Mouse (Mus musculus) midbrain, embryonic 15.5 days (tissue): Measurements from ENCODE around the gene Nfic. TPM values are rescaled to one million over a fixed set of nuclear protein-coding genes. Genes with fewer than 3 reads are reported as not detected.

Experiments used
- ATAC-seq: fragments of 200-750 bp; cut with Nextera tagmentation; replicated peaks from 2 replicates; pipeline ENCODE4 v1.8.0; 2017; ENCODE audit warnings: moderate TSS enrichment
- H3K27ac ChIP-seq: fragments of 300-500 bp; sonication (generic); 2 replicates; pipeline ENCODE4 v1.5.1; 2015; ENCODE audit warnings: mild to moderate bottlenecking, inconsistent platforms
- H3K27me3 ChIP-seq: fragments of 300-500 bp; sonication (generic); replicated peaks from 2 replicates; pipeline ENCODE4 v1.6.1; 2015; ENCODE audit warnings: inconsistent platforms
- H3K36me3 ChIP-seq: fragments of 300-500 bp; sonication (generic); replicated peaks from 2 replicates; pipeline ENCODE4 v1.6.1; 2015; ENCODE audit warnings: inconsistent platforms
- H3K4me1 ChIP-seq: fragments of 300-500 bp; sonication (generic); 2 replicates; pipeline ENCODE4 v1.6.1; 2015; ENCODE audit warnings: inconsistent platforms
- H3K4me2 ChIP-seq: fragments of 300-500 bp; sonication (generic); 2 replicates; pipeline ENCODE4 v1.6.1; 2015; ENCODE audit warnings: inconsistent platforms, mild to moderate bottlenecking, moderate library complexity
- H3K4me3 ChIP-seq: fragments of 300-500 bp; sonication (generic); 2 replicates; pipeline ENCODE4 v1.5.1; 2015; ENCODE audit warnings: mild to moderate bottlenecking, inconsistent platforms
- H3K9ac ChIP-seq: fragments of 300-500 bp; sonication (generic); 2 replicates; pipeline ENCODE4 v1.6.1; 2015; ENCODE audit warnings: mild to moderate bottlenecking, inconsistent platforms
- H3K9me3 ChIP-seq: fragments of 300-500 bp; sonication (generic); 2 replicates; pipeline ENCODE4 v1.6.1; 2016; ENCODE audit warnings: inconsistent platforms
- WGBS: fragments of 180-500 bp; shearing (Covaris S2); methylation state at CpG from one replicate; pipeline ENCODE4 v1.1.7; 2015; ENCODE audit warnings: mixed read lengths; 5-methylcytosine and 5-hydroxymethylcytosine counted together
- polyA plus RNA-seq: library from polyadenylated mRNA; unstranded; fragments of >200 nt; fragmentation: Nextera tagmentation; extraction: Ambion mirVana; gene quantifications from 2 replicates; pipeline ENCODE4 v1.2.1, GENCODE M21; 2015

The Nfic gene
- polyA plus RNA-seq, 1 experiment from 2014 or later, result 18.1 TPM

DNA sequence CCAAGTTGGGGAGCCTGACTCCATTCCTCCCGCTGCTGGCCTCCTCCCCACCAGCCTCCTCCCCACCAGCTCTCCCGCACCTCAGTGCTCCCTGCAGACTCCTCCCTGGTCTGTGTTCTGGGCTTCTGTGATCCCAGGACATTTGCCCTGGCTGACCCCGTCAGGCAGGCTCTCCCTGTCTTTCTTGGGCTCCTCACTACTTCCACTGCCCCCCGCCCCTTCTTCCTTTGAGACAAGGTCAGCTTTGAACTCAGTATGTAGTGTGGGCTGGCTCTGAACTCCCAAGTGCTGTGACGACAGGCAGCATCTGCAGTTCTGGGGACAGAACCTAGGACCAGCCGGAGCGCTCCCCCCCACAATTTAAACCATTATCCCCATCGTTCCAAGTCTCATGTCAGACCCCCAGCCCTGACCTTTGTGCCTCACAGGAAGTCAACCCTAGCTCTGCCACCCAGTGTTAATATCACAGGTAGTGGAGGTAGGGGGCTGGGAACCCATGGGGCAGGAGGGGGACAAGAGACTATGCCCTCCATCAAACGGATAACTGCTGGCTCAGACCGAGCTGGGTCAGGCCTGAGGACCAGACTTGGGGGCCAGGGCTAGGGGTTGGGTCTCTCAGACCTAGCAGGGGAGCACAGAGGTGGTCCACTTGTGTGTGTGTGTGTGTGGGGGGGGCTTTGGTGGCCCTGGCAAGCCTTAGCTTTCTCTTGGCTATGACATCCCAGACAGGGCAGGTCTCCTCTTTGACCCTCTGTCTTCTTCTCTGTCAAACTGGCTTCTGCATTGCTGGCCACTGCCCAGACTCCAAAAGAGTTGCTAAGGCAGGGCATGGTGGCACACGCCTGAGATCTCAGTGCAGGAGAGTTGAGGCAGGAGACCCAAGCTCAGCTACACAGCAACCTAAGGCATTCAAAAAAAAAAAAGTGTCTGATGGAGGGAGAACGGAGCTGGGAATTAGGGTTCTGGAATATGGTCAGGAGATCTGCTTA, 37.9 kb downstream of the Nfic start:
- Histone ChIP-seq H3K4me2 (peak overlapping the region; percentile 40), H3K27ac (peak overlapping the region; percentile 59), H3K4me3 (peak overlapping the region; percentile 12; the same call in 1 of the 2 replicates), H3K27me3 (no peaks in the 10 kb centered on the region), H3K9me3 (no peaks in the 10 kb centered on the region), H3K4me1 (peaks cover 35% of the 10 kb centered on the region), H3K36me3 (no peaks in the 10 kb centered on the region), H3K9ac (no peak overlapping the region)
- ATAC-seq, result no peak; the same call in 1 of the 2 replicates
- WGBS, result 49% methylated on average over 12 of the region's 12 CpGs

GRCm38 (mm10) chr10:81416581-81417226, 38.7 kb downstream of the Nfic start:
- 5% methylated on average over 25 of the region's 26 CpGs for WGBS
- no peaks in the 10 kb centered on the region for H3K9me3 ChIP-seq
- peak overlapping the region; percentile 59 for H3K27ac ChIP-seq
- H3K36me3 ChIP-seq, result no peaks in the 10 kb centered on the region
- peak; percentile 51 for ATAC-seq
- peak overlapping the region; percentile 12; the same call in 1 of the 2 replicates for H3K4me3 ChIP-seq
- no peaks in the 10 kb centered on the region for H3K27me3 ChIP-seq
- H3K4me2 ChIP-seq, result peak overlapping the region; percentile 40
- H3K9ac ChIP-seq, result no peak overlapping the region; the same call in 1 of the 2 replicates
- H3K4me1 ChIP-seq, result peaks cover 44% of the 10 kb centered on the region

DNA sequence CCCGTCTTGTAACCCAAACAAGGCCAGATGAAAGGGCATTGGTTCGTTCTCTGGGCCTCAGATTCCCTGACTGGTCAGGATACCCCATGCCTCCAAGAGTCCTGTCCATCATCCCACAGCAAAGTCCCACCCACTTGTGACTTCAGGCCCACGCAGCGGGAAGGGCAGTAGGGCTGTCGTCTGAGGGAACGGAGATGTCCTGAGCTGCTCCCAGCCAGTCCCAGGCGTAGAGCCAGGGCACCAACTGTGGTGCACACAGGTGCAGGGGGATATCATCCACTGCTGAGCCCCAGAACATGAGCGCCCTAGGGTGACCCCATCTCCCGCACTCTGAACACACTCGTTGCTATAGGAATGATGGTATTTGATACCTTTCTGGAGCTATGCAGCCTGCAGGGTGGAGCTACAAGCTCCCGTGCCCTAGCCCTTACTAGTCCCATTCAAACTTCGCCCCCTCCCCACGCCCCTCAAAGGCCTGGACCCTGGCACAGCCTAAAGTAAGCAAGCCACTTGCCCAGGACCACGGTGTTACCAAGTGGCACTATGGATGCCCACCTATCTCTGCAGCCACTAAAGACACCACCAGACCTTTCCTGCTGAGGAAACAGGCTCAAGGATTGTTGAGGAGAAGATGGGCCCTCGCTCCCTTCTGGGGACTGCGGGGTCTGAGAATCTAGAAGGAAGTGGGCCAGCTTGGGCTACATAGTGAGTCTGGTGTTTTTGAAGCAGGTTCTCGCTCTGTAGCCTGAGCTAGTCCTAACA, 39.7 kb downstream of the Nfic start:
- no peak overlapping the region for H3K4me2 ChIP-seq
- ATAC-seq, result no peak
- no peaks in the 10 kb centered on the region for H3K36me3 ChIP-seq
- no peaks in the 10 kb centered on the region for H3K9me3 ChIP-seq
- WGBS, result 69% methylated on average over 17 of the region's 17 CpGs
- no peak overlapping the region for H3K4me3 ChIP-seq
- H3K27me3 ChIP-seq, result no peaks in the 10 kb centered on the region
- H3K4me1 ChIP-seq, result peaks cover 47% of the 10 kb centered on the region
- H3K27ac ChIP-seq, result no peak overlapping the region
- H3K9ac ChIP-seq, result no peak overlapping the region

GRCm38 (mm10) chr10:81415146-81415545, 40.3 kb downstream of the Nfic start:
- H3K9me3 ChIP-seq, result no peaks in the 10 kb centered on the region
- peaks cover 47% of the 10 kb centered on the region for H3K4me1 ChIP-seq
- H3K4me3 ChIP-seq, result no peak overlapping the region
- no peak overlapping the region for H3K27ac ChIP-seq
- H3K27me3 ChIP-seq, result no peaks in the 10 kb centered on the region
- no peaks in the 10 kb centered on the region for H3K36me3 ChIP-seq
- 81% methylated on average over 5 of the region's 5 CpGs for WGBS
- H3K9ac ChIP-seq, result no peak overlapping the region
- no peak overlapping the region for H3K4me2 ChIP-seq
- no peak for ATAC-seq

DNA sequence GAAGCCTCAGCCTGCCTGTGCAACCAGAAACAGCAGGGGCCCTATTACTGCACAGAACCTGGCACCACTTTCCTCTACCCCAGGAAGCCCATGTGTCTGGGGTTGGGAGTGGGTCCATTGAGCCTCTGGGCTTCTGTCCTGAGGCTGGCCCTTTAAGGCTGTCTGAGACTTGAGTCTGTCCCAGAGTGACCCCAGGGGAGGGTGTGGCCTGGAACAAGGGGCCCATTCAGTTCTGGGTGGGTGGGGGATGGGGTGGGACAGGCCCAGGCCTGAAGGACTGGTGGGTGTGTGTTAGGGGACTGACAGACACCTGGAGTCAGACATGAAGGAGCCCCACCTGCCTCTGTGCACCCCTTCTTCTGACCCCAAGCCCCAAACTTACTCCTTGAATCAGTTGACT, 40.8 kb downstream of the Nfic start:
- Histone ChIP-seq H3K4me1 (peaks cover 47% of the 10 kb centered on the region), H3K9ac (no peak overlapping the region), H3K4me3 (no peak overlapping the region), H3K9me3 (no peaks in the 10 kb centered on the region), H3K27ac (no peak overlapping the region), H3K27me3 (no peaks in the 10 kb centered on the region), H3K4me2 (no peak overlapping the region), H3K36me3 (no peaks in the 10 kb centered on the region)
- no peak for ATAC-seq

DNA sequence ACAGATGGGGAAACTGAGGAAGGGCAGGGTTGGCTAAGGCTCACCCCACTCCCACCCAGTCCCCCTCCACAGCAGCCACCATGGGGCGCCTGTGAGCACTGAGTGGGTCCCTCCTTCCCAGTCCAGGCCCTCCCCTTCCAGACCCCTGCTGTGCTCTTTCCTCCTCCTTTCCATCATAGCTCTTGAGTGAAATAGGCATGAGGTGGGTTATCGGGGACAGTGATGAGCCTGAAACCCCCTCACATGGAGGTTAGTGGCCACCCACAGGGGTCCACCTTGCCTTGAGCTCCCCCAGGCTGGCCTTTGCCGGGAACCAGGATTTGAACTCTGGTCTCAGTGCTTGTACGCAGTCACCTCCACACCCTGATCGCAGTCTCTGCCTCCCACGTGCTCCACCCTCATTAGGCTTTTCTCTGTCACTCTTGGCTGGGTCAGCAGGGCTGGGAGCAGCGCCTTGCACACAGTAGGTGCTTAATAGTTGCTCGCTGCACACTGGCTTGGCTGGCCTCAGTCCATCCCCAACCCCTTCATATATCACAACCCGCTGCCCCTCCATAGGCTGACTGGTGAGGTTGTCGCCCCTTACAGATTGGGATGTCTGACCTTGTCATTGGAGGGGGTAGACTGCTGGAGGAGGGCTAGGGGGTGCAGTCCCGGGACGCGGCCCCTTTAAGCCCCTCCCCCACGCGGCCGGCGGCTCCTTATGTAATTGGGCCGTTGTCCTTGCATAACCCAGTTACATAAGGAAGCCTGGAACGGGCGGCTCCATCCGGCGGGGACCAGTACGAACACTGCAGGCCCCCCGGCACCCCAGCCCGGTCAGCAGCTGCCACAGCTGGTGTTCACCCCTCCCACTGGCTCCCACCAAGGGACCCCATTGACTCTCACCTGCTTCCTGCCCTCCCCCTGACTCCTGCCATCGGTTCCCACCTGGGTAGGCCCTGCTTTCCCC, 41.8 kb downstream of the Nfic start:
- peaks cover 48% of the 10 kb centered on the region for H3K4me1 ChIP-seq
- no peak overlapping the region for H3K27ac ChIP-seq
- no peak overlapping the region for H3K9ac ChIP-seq
- peak overlapping the region; percentile 10; the same call in 1 of the 2 replicates for H3K4me2 ChIP-seq
- no peaks in the 10 kb centered on the region for H3K9me3 ChIP-seq
- 0 out of 2 replicates have a peak, but pooled peaks cover 4% of the 10 kb centered on the region for H3K27me3 ChIP-seq
- no peak for ATAC-seq
- no peak overlapping the region for H3K4me3 ChIP-seq
- 25% methylated on average over 26 of the region's 26 CpGs for WGBS
- H3K36me3 ChIP-seq, result no peaks in the 10 kb centered on the region

DNA sequence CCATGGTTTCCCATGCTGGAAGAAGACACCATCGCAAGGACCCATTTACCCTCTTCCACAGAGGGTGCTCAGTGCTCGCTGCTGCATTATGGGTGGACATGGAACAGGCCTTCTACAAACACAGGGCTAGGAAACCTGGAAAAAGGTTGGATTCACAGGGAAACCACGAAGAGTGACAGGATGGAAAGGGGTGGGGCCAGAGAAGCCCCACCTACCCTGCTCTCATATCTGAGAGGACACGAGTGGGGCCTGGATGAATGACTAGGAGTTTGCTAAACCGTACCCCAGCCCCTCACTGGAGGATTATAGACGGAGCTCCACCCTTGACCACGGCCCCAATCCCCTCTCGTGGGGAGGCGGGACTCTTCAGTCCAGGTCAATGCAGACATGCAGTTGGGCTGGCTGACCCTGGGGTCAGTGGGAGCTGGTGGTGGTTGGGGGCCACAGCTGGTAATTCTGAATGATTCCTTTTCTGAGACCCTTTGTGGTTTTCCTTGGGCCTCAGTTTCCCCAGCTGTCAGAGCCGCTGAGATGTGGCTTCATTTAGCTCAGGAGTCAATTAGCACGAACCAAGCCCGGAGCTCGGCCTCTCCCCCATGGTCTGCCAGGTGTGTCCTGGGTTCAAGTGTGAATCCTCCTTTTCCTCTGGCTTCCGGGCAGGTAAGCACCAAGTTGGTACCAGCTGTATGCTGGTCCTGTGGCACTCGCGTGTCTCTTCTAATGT, 42.7 kb downstream of the Nfic start:
- H3K27me3 ChIP-seq, result peaks cover 12% of the 10 kb centered on the region; the same call in 1 of the 2 replicates
- no peaks in the 10 kb centered on the region; the same call in 1 of the 2 replicates for H3K36me3 ChIP-seq
- peak overlapping the region; percentile 65; the same call in 1 of the 2 replicates for H3K27ac ChIP-seq
- H3K4me1 ChIP-seq, result peaks cover 46% of the 10 kb centered on the region
- H3K9me3 ChIP-seq, result no peaks in the 10 kb centered on the region
- H3K4me3 ChIP-seq, result no peak overlapping the region
- H3K9ac ChIP-seq, result no peak overlapping the region
- ATAC-seq, result no peak
- WGBS, result 77% methylated on average over 16 of the region's 16 CpGs
- no peak overlapping the region for H3K4me2 ChIP-seq

GRCm38 (mm10) chr10:81411471-81412400, 43.7 kb downstream of the Nfic start:
- peaks cover 46% of the 10 kb centered on the region for H3K4me1 ChIP-seq

GRCm38 (mm10) chr10:81410981-81411380, 44.5 kb downstream of the Nfic start:
- peaks cover under 1% of the 10 kb centered on the region; the same call in 1 of the 2 replicates for H3K36me3 ChIP-seq
- H3K27me3 ChIP-seq, result peaks cover 15% of the 10 kb centered on the region
- no peak overlapping the region for H3K4me2 ChIP-seq
- no peaks in the 10 kb centered on the region for H3K9me3 ChIP-seq
- ATAC-seq, result no peak
- H3K27ac ChIP-seq, result no peak overlapping the region
- peaks cover 42% of the 10 kb centered on the region for H3K4me1 ChIP-seq
- 71% methylated on average over 9 of the region's 9 CpGs for WGBS
- H3K9ac ChIP-seq, result no peak overlapping the region
- no peak overlapping the region for H3K4me3 ChIP-seq

More at GRCm38 (mm10) chr10:81411471-81412400, 43.7 kb downstream of the Nfic start:
- Histone ChIP-seq H3K9ac (no peak overlapping the region), H3K36me3 (no peaks in the 10 kb centered on the region; the same call in 1 of the 2 replicates), H3K27ac (peak overlapping the region; percentile 65), H3K4me2 (no peak overlapping the region), H3K27me3 (peaks cover 13% of the 10 kb centered on the region; the same call in 1 of the 2 replicates), H3K4me3 (no peak overlapping the region), H3K9me3 (no peaks in the 10 kb centered on the region)
- ATAC-seq, result no peak
- 60% methylated on average over 18 of the region's 18 CpGs for WGBS

DNA sequence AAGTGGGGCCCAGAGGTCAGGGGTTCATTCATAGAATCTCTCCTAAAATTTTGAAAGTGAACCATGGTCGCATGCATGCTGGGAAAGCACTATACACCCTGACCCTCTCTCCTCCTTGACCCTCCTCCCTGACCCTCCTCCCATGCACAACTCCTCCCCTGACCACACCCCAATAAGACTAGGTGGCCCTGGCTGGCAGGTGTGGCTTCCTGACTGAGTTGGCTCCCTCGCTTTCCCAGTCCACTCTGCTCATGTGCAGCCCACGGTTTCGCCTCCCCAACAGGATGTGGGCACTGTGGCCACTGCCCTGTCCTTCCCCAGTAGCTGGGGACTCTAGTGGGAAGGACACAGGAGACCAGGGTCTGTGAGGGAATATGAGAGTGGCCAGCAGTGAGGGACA, 45.1 kb downstream of the Nfic start:
- no peak for ATAC-seq
- H3K4me2 ChIP-seq, result no peak overlapping the region
- H3K4me1 ChIP-seq, result peaks cover 42% of the 10 kb centered on the region
- H3K9ac ChIP-seq, result no peak overlapping the region
- H3K27ac ChIP-seq, result no peak overlapping the region
- H3K4me3 ChIP-seq, result no peak overlapping the region
- H3K36me3 ChIP-seq, result peaks cover 5% of the 10 kb centered on the region; the same call in 1 of the 2 replicates
- H3K9me3 ChIP-seq, result no peaks in the 10 kb centered on the region
- peaks cover 17% of the 10 kb centered on the region for H3K27me3 ChIP-seq
- WGBS, result 71% methylated on average over 4 of the region's 4 CpGs
